Mouse (Mus musculus) E14TG2a.4 (cell line): ENCODE results near the gene Etl4.

Experiments
- H3K27me3 ChIP-seq: 2 replicates; pipeline ENCODE4 v1.6.1; 2014; ENCODE audit warnings: low read length, control low read depth; ENCODE audit not compliant: insufficient read depth
- H3K36me3 ChIP-seq: 2 replicates; pipeline ENCODE4 v1.6.1; 2014; ENCODE audit warnings: low read length, control low read depth; ENCODE audit not compliant: insufficient read depth
- H3K4me1 ChIP-seq: replicated peaks from 2 replicates; pipeline ENCODE4 v1.6.1; 2014; ENCODE audit warnings: low read depth, low read length, control low read depth
- H3K4me3 ChIP-seq: replicated peaks from 2 replicates; pipeline ENCODE4 v1.5.1; 2014; ENCODE audit warnings: mild to moderate bottlenecking, low read length
- H3K9me3 ChIP-seq: 2 replicates; pipeline ENCODE4 v1.6.1; 2014; ENCODE audit warnings: low read length, control low read depth
- CTCF ChIP-seq: conservative IDR thresholded peaks from 2 replicates; pipeline ENCODE4 v1.5.1; 2014; ENCODE audit warnings: low read length
- NANOG ChIP-seq: IDR thresholded peaks from 2 replicates; pipeline ENCODE4 v1.6.1; 2014; ENCODE audit warnings: borderline replicate concordance, low read length, mixed read lengths
- POU5F1 ChIP-seq: IDR thresholded peaks from 2 replicates; pipeline ENCODE4 v1.6.1; 2014; ENCODE audit warnings: low read length, borderline replicate concordance

The Etl4 gene

GRCm38 (mm10) chr2:20719105-20719504, 809.5 kb downstream of the Etl4 start:
- no peaks in the 10 kb centered on the region for H3K27me3 ChIP-seq
- H3K9me3 ChIP-seq = no peaks in the 10 kb centered on the region
- no peak overlapping the region for H3K4me3 ChIP-seq
- TF ChIP-seq NANOG = no peak
- TF ChIP-seq POU5F1 = no peak
- TF ChIP-seq CTCF = no peak
- H3K36me3 ChIP-seq = peaks cover 56% of the 10 kb centered on the region
- H3K4me1 ChIP-seq = peaks cover 50% of the 10 kb centered on the region

DNA sequence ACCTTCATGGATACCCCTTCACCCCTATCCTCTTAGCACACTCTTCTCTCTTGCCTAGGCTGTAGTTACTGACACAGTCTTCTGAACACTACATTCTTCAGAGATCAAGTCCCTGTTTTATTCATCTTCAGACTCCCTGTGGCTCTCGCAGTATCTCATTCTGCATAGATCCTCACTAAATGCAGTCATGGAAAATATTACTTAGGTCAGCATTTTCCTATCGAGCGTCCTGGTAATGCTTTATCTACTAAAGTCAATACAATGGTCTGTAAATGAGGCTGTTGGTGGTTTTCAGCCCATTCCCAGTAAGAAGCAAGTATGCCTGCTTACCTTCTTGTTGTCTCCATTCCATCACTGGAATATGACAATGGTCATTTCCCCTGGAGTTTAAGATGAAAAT, 811.5 kb downstream of the Etl4 start:
- no peaks in the 10 kb centered on the region for H3K9me3 ChIP-seq
- H3K27me3 ChIP-seq = no peaks in the 10 kb centered on the region
- H3K4me1 ChIP-seq = peaks cover 69% of the 10 kb centered on the region
- H3K4me3 ChIP-seq = no peak overlapping the region
- H3K36me3 ChIP-seq = peaks cover 49% of the 10 kb centered on the region
- no peak for TF ChIP-seq CTCF
- TF ChIP-seq POU5F1 = no peak
- TF ChIP-seq NANOG = no peak

DNA sequence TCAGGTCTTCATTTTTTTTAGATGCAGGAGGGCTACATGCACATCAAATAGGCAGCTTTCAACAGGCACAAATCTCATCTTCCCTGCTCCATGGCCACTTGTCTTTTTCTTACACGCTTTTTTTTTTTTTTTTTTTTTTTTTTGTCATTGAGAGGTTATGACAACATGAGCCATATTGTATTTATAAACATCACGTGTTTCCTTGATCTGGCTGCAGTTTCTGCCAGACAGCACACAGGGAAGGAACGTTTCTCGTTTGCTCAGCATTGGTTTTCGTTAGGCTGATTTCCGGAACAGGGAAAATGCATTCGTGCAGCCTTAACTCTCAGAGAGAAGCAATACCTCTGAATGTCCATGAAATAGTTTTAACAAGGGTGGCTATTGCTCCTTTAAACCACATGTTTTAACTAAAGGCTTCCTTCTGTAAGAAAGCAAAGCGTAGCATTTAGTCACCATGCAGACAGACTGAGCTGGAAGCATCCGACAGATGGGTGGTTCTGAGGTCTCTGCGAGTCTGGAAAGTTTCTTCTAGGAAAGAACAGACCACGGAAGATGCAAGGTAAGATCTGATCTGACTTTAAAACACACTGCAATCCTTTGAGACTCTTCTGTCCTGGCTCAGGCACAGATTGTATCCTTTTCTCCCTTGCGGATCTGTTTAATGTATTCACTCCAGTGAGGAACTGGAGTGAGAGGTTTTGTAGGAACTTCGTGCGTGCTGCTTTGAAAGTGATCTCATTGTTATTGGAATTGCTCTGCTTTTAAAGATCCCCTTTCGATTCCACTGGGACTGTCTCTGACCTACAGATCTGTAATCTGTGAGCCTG, 812.8 kb downstream of the Etl4 start:
- H3K4me3 ChIP-seq = peak overlapping the region; percentile 50
- TF ChIP-seq POU5F1 (0 out of 2 replicates have a peak, but pooled peaks have one; percentile 26), CTCF (no peak), NANOG (peak; percentile 55; the same call in 1 of the 2 replicates)
- H3K4me1 ChIP-seq = peaks cover 82% of the 10 kb centered on the region
- no peaks in the 10 kb centered on the region for H3K9me3 ChIP-seq
- peaks cover 43% of the 10 kb centered on the region for H3K36me3 ChIP-seq
- no peaks in the 10 kb centered on the region for H3K27me3 ChIP-seq

- H3K4me3 ChIP-seq = peak overlapping the region; percentile 50
- no peaks in the 10 kb centered on the region for H3K9me3 ChIP-seq
- peaks cover 35% of the 10 kb centered on the region for H3K36me3 ChIP-seq
- H3K4me1 ChIP-seq = peaks cover 86% of the 10 kb centered on the region
- peak; percentile 76; the same call in 1 of the 2 replicates for TF ChIP-seq POU5F1
- no peak for TF ChIP-seq CTCF
- no peaks in the 10 kb centered on the region for H3K27me3 ChIP-seq
These were observed 814.6 kb downstream of the Etl4 start for GRCm38 (mm10) chr2:20723990-20724745.

DNA sequence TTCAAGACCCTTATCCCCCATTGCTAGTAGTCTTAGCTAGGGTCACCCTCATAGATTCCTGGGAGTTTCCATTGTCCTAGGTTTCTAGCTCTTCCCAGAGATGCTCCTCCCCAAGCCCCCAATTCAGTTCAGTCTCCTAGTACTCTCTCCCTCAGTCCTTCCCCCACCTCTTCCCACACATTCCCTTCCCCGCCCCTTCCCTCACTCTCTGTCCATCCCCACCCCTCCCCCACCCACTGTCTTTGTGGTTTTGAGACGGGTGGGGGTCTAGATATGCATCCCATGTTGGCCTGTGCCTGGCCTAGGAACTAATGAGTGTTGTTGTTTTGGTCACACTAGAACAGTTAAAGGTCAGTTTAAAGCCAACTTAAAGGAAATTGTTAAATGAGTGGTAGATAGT, 817.4 kb downstream of the Etl4 start:
- H3K4me3 ChIP-seq = no peak overlapping the region
- H3K36me3 ChIP-seq = peaks cover 37% of the 10 kb centered on the region

GRCm38 (mm10) chr2:20727752-20728438, 818.3 kb downstream of the Etl4 start:
- TF ChIP-seq NANOG (no peak), CTCF (no peak), POU5F1 (no peak)
- peaks cover 63% of the 10 kb centered on the region for H3K4me1 ChIP-seq
- peaks cover 41% of the 10 kb centered on the region for H3K36me3 ChIP-seq
- no peaks in the 10 kb centered on the region for H3K27me3 ChIP-seq
- H3K9me3 ChIP-seq = no peaks in the 10 kb centered on the region
- H3K4me3 ChIP-seq = no peak overlapping the region

More for the DNA sequence above, 817.4 kb downstream of the Etl4 start:
- TF ChIP-seq CTCF = no peak
- no peak for TF ChIP-seq NANOG
- no peak for TF ChIP-seq POU5F1
- H3K9me3 ChIP-seq = no peaks in the 10 kb centered on the region
- peaks cover 71% of the 10 kb centered on the region for H3K4me1 ChIP-seq
- H3K27me3 ChIP-seq = no peaks in the 10 kb centered on the region

DNA sequence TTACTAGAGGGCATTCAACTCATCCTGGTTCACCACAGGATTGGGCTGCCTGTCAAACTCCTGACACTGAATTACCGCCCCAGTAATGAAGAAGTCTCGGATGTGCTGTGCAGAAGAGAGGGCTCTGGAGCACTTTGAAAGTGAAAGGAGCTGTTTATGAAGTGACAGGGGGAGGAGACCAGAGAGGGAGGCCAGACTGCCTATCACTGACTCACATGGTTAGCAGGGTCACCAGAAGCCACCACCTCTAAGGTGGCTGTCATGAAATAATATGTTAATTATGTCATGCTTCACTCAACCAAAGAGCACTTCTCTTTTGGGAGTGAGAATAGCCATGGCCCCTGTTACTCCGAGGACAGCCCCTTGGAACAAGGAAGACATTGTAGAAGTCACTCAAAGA, 825.9 kb downstream of the Etl4 start:
- Histone ChIP-seq H3K9me3 (no peaks in the 10 kb centered on the region), H3K4me1 (peaks cover 66% of the 10 kb centered on the region)
- TF ChIP-seq CTCF = no peak; the same call in 1 of the 2 replicates

More for the DNA sequence above, 825.9 kb downstream of the Etl4 start:
- Histone ChIP-seq H3K36me3 (peaks cover 22% of the 10 kb centered on the region), H3K27me3 (no peaks in the 10 kb centered on the region), H3K4me3 (peak overlapping the region; percentile 46)
